Mouse (Mus musculus): ENCODE results near the gene Cd6. TPM values are rescaled to one million over a fixed set of nuclear protein-coding genes. Genes with fewer than 3 reads are reported as not detected.

The Cd6 gene
- polyA plus RNA-seq (2012; ENCODE audit: low replicate concordance), result 32.4 and 49.5 TPM in 2 replicates

DNA sequence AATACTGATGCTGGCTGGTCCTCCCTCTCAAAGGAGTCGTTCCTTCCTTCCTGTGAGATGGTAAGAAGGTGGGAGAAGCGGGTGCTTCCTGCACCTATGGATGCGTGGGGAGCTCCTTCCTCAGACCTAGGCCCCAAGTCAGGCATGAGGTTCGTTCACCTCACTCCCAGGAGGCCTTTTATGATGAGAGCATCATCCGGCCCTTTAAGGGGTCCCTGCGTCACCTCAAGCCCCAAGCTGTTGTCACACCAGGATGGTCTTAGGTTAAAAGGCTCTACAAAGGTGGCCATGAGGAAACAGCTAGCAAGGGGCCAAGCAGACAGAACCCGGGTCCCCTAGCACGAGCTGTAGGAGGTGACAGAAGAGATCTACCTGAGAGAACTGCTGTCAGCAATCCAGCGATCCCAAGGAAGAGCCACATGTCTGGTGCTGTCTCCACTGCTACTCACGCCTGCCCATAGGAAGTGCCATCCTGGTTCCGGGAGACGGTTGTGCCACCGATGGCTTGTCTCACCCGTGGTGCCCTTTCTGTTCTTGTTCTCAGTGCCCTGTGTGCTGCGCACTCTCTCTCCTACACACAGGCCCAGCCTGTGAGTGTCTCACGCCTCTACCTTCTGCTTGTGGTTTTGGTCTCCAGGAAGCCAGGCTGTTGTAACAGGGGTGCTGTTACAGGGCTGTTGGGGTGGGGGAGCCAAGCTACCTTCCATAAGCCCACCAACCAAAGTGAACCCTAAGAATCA, at the start of gene Cd6:
Gene Cd6, minus strand, starts transcription at position 623 of the 740 bp plus-strand sequence.

DNA sequence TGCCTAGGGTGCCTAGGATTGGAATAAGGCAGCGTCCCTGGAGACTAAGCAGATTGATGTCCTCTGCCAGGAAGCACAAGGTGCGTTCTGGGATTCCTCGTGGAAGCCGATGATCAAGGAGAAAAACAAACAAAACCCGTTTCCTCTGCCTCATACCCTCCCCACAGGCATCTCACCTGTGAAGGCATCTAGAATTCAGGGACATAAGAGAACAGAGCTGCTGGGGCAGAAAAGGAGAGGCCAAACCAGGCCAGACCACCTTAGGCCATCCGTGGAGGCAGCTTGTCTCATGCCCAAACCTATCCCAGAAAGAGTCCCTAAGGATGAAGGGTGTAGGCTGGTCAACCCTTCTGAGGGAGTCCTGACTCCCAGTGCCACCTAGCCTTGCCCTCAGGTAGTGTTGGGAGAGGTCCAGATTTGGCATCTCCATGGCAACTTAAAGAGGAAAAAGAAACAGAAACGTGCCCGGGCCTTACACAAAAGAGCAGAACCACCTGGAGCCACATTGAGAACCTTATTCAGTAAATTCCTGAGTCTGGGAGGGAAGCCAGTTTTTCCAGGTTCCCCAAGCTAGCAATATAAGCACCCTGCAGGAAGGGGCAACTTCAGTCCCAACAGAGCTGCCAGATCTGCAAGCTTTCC, 40.1 kb upstream of the Cd6 start, which contains the start of gene Tmem132a:
Gene Tmem132a, minus strand, starts transcription at position 55 of the 642 bp plus-strand sequence.

DNA sequence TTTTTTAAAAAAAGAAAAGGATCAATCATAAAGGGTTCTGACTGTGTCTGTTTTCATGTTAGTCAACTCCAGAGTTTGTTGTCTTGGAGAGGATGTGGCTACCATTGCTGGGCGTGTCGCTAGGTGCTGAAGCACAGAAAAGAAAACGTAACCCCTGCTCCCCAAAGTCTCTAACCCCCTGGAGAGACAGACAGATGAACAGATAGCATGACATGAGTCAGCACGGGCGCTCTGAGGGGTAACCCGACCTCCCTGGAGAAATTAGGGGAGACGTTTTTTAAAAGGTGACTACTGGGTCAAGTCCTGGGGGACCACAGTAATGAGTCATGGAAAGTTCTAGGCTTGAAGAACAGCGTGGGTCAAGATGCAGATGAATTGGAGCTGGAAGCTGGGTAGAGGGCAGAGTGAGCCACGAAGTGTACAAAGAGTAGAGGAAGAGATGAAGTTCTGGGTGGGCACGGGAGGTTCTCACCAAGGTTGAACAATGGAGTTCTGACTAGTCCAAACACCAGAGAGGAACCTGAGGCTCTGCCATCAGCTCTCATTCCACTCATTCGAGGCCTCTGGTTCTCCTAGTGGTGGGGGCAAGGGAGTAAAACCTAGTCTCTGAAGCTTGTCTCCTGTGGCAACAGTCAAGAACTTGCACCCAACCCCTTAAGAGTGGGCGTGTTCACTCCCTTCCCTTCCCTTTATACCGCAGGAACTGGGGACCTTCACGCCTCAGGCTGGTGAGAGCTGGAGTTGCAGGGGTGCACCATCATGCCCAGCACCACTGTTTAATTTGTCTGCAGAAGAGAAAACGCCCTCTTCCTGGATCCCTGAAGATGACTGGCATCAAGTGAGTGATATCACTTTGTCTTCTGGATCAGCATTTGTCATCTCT, 9.4 kb upstream of the Cd6 start, which contains the start of gene Slc15a3:
Gene Slc15a3, plus strand, starts transcription at position 718 of the 883 bp plus-strand sequence.

Other genes starting within 250 kb of the Cd6 start
- 9.1 and 12.8 TPM in 2 replicates for gene Ddb1, start 224.7 kb downstream of the Cd6 start, polyA plus RNA-seq (2012; ENCODE audit: low replicate concordance)
- 1.0 and 2.6 TPM in 2 replicates for gene Tkfc, start 224.4 kb downstream of the Cd6 start, polyA plus RNA-seq (2012; ENCODE audit: low replicate concordance)
- 0.16 and 0.22 TPM in 2 replicates for gene Vwce, start 195.8 kb downstream of the Cd6 start, polyA plus RNA-seq (2012; ENCODE audit: low replicate concordance)
- gene Pga5, start 152.0 kb downstream of the Cd6 start, polyA plus RNA-seq (2012; ENCODE audit: low replicate concordance), result not detected in 2 replicates
- 48.2 and 86.5 TPM in 2 replicates for gene Vps37c, start 141.3 kb downstream of the Cd6 start, polyA plus RNA-seq (2012; ENCODE audit: low replicate concordance)
- 65.3 and 138 TPM in 2 replicates for gene Cd5, start 91.1 kb downstream of the Cd6 start, polyA plus RNA-seq (2012; ENCODE audit: low replicate concordance)
- gene Slc15a3, start 9.7 kb upstream of the Cd6 start, polyA plus RNA-seq (2012; ENCODE audit: low replicate concordance), result 35.4 and 37.5 TPM in 2 replicates
- 1.1 and 3.4 TPM in 2 replicates for gene Tmem132a, start 39.9 kb upstream of the Cd6 start, polyA plus RNA-seq (2012; ENCODE audit: low replicate concordance)
- 38.3 and 43.0 TPM in 2 replicates for gene Tmem109, start 51.9 kb upstream of the Cd6 start, polyA plus RNA-seq (2012; ENCODE audit: low replicate concordance)
- 37.0 and 46.0 TPM in 2 replicates for gene Prpf19, start 65.2 kb upstream of the Cd6 start, polyA plus RNA-seq (2012; ENCODE audit: low replicate concordance)
- gene Zp1, start 90.6 kb upstream of the Cd6 start, polyA plus RNA-seq (2012; ENCODE audit: low replicate concordance), result not detected in 2 replicates
- gene Ptgdr2, start 107.1 kb upstream of the Cd6 start, polyA plus RNA-seq (2012; ENCODE audit: low replicate concordance), result 0.04 and 0.27 TPM in 2 replicates
- 15.1 and 30.6 TPM in 2 replicates for gene Ccdc86, start 119.2 kb upstream of the Cd6 start, polyA plus RNA-seq (2012; ENCODE audit: low replicate concordance)
- gene Ms4a10, start 144.6 kb upstream of the Cd6 start, polyA plus RNA-seq (2012; ENCODE audit: low replicate concordance), result not detected in 2 replicates
- 0.35 TPM in 1 of 2 replicates, not detected in the other for gene Ms4a15, start 163.2 kb upstream of the Cd6 start, polyA plus RNA-seq (2012; ENCODE audit: low replicate concordance)
- gene Ms4a18, start 188.0 kb upstream of the Cd6 start, polyA plus RNA-seq (2012; ENCODE audit: low replicate concordance), result not detected in 2 replicates